Mouse (Mus musculus): Measurements from ENCODE around the gene Prss57.
A peak's percentile ranks its signal among the peaks of the same experiment; 100 is the strongest.

Prss57 gene

DNA sequence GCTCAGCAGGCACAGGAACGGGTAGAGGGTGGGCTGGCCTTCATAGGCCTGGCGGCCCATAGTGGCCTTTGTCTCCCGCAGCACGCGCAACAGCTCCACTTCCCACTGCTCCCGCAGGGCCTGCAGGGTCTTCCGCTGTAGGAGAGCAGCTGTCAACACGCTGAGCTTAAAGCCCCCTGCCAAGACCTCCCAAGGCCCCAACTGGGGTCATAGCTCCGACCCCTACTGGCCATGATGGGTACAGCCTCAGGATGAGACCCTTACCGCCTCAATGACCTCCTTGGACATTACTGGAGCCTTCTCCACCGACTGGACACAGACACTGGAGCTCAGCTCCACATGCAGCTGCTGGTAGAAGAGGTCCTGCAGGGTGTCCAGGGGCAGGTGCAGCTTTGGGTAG lies 49.9 kb downstream of the Prss57 start:
- Histone ChIP-seq H3K36me3 (ENCODE audit: control insufficient read depth, insufficient read depth, low read length, poor library complexity, severe bottlenecking) (peaks cover 23% of the 10 kb centered on the region), H3K27me3 (ENCODE audit: control insufficient read depth, insufficient read depth, low read length, poor library complexity, severe bottlenecking) (no peaks in the 10 kb centered on the region)
- no peak for DNase-seq (ENCODE audit: low read depth, low spot score)

DNA sequence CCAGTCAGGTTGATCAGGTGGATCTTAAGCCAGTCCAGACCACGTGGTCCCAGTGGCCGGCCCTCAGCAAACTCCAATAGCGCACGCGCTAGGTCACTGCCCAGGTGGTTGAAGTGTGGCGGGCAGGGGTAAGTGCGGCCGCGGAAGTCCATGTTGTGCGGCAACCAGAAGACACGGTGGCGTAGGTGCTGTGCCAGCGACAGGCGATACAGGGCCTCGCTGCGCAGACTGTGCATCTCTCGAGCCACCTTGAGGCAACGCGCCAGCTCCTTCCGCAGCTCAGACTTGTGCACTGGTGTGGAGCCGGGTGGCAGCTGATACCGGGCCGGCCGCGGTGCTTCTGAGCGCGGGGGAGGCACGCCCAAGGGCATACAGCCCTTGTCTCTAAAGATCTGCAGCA lies 51.5 kb downstream of the Prss57 start:
- Histone ChIP-seq H3K27me3 (ENCODE audit: control insufficient read depth, insufficient read depth, low read length, poor library complexity, severe bottlenecking) (no peaks in the 10 kb centered on the region), H3K36me3 (ENCODE audit: control insufficient read depth, insufficient read depth, low read length, poor library complexity, severe bottlenecking) (peaks cover 29% of the 10 kb centered on the region)
- no peak for DNase-seq (ENCODE audit: low read depth, low spot score)

DNA sequence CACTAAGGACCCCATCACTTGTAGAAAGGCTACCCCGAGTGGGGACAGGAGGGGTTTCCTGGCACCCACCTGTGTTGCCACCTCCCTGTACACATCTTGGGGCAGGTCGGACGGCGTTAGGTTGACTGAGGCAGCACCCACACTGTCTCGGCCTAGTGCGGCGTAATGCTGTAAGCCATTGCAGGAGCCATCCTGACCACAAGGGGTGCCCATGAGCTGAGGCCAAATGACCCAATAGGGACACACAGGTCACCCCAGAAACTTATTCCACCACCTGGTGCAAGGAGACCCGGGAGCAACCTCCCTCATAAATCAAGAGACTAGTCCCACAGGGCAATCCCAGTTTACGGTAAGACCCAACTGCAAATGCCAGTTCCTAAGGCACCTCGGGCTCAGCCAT lies 52.5 kb downstream of the Prss57 start:
- H3K36me3 ChIP-seq (ENCODE audit: control insufficient read depth, insufficient read depth, low read length, poor library complexity, severe bottlenecking) = peaks cover 29% of the 10 kb centered on the region
- peak; percentile 38 for DNase-seq (ENCODE audit: low read depth, low spot score)
- no peaks in the 10 kb centered on the region for H3K27me3 ChIP-seq (ENCODE audit: control insufficient read depth, insufficient read depth, low read length, poor library complexity, severe bottlenecking)

DNA sequence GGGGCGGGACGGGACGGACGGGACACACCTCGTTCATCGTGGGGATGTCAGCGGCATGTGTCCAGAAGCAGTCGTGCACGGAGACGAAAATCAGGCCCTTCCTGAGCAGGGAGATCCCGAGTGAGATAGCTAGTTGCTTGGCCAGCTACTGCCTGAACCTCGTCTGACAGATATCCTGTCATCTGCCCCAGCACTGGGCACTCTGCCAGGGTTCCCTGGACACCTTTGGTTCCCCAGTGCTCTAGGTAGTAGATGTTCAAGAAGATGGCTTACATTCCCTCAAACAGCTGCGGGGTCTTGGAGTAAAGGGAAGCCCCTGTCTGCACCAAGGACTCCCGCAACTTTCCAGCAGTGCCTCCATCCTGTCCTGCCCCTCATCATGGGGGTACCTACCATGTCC lies 54.1 kb downstream of the Prss57 start:
- no peak for DNase-seq (ENCODE audit: low read depth, low spot score)
- peaks cover 26% of the 10 kb centered on the region for H3K36me3 ChIP-seq (ENCODE audit: control insufficient read depth, insufficient read depth, low read length, poor library complexity, severe bottlenecking)
- H3K27me3 ChIP-seq (ENCODE audit: control insufficient read depth, insufficient read depth, low read length, poor library complexity, severe bottlenecking) = no peaks in the 10 kb centered on the region

DNA sequence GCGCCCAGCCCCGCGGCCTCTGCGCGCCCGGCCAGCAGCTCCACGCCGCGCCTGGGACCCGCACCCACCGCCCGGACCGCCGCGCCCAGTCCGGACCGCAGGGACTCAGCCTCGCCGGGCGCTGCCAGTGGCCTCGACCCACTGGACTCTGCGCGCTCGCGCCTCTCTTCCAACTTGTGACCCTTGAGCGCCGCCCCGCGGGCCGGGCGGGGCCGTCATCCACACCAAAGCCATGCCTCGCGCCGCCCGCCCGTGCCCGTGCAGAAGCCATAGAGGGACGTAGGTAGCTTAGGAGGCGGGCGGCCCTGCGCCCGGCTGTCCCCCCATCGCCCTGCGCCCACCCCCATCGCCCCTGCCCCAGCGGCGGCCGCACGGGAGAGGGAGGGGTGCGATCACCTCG lies 55.4 kb downstream of the Prss57 start:
- DNase-seq (ENCODE audit: low read depth, low spot score) = no peak
- Histone ChIP-seq H3K27me3 (ENCODE audit: control insufficient read depth, insufficient read depth, low read length, poor library complexity, severe bottlenecking) (no peaks in the 10 kb centered on the region), H3K36me3 (ENCODE audit: control insufficient read depth, insufficient read depth, low read length, poor library complexity, severe bottlenecking) (peaks cover 22% of the 10 kb centered on the region)

DNA sequence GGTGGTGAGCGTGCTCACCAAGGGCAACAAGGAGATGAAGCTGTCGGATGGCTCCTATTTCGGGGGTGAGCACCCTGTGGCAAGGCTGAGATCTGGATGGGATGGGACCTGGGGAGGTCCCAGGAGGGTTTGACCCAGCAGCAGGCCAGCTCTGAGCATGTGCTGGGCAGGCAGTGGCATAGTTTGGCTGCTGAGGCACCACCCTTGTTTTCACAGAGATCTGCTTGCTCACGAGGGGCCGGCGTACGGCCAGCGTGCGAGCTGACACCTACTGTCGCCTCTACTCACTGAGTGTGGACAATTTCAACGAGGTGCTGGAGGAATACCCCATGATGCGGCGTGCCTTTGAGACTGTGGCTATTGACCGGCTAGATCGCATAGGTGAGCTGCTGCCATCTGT lies 56.9 kb downstream of the Prss57 start:
- Histone ChIP-seq H3K36me3 (ENCODE audit: control insufficient read depth, insufficient read depth, low read length, poor library complexity, severe bottlenecking) (peaks cover 19% of the 10 kb centered on the region), H3K27me3 (ENCODE audit: control insufficient read depth, insufficient read depth, low read length, poor library complexity, severe bottlenecking) (no peaks in the 10 kb centered on the region)
- DNase-seq (ENCODE audit: low read depth, low spot score) = no peak

DNA sequence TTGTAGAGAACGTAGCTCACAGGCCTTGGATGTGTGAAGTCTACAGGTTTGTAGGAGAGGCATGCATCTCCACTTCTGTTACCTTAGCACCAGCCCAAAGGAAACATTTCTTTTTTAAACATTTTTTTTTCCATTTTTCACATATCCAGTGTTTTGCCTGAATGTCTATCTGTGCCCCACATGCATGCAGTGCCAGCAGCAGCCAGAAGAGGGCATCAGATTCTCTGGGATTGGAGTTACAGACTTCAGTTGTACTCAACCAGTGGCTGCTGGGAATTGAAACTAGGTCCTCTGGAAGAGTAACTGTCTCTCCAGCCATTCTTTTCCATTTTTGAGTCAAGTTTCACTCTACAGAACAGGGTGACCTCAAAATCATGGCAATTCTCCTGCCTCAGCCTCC lies 58.3 kb downstream of the Prss57 start:
- H3K27me3 ChIP-seq (ENCODE audit: control insufficient read depth, insufficient read depth, low read length, poor library complexity, severe bottlenecking) = no peaks in the 10 kb centered on the region
- peak; percentile 57 for DNase-seq (ENCODE audit: low read depth, low spot score)
- H3K36me3 ChIP-seq (ENCODE audit: control insufficient read depth, insufficient read depth, low read length, poor library complexity, severe bottlenecking) = peaks cover 16% of the 10 kb centered on the region
